Mouse (Mus musculus) embryonic fibroblast, embryonic 13.5 days (primary cell): ENCODE measurements around the gene Cdc42.

Experiments
- CTCF ChIP-seq: IDR thresholded peaks from 2 replicates; pipeline ENCODE4 v1.5.1; 2011; ENCODE audit warnings: mild to moderate bottlenecking, control low read depth, low read length, moderate library complexity, borderline replicate concordance; ENCODE audit not compliant: insufficient read depth
- POLR2A ChIP-seq: IDR thresholded peaks from 2 replicates; pipeline ENCODE4 v1.6.1; 2011; ENCODE audit warnings: low read depth, mild to moderate bottlenecking, control low read depth, low read length, moderate library complexity

DNA sequence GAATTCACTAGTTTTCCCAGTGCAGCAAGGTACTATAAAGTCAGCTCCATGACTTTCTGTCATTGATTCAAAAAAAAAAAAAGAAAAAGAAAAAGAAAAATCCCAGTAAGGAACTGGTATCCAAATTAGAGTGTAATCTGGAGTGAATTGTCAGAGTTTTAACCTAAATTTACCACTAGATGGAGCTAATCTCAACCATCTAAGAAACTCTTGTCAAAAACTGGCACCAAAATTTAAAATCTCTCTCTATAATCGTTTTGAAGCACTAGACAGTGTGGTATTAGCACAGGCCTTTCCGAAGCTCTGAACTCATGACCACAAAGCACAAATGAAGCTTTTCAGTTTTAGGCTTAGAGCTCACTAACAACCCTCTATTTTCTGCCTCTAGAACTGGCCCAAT is 44.0 kb downstream of the Cdc42 start:
- TF ChIP-seq CTCF (no peak), POLR2A (no peak)
